Mouse (Mus musculus) erythroblast, embryonic 14.5 days (primary cell): ENCODE data around the gene Wipf3. TPM values are rescaled to one million over a fixed set of nuclear protein-coding genes. Genes with fewer than 3 reads are reported as not detected.

Experiments
- H3K27me3 ChIP-seq: 2 replicates; pipeline ENCODE4 v1.6.1; 2012; ENCODE audit warnings: inconsistent platforms; ENCODE audit not compliant: control insufficient read depth
- H3K36me3 ChIP-seq: 2 replicates; pipeline ENCODE4 v1.6.1; 2012; ENCODE audit warnings: mild to moderate bottlenecking, inconsistent platforms; ENCODE audit not compliant: control insufficient read depth
- H3K4me1 ChIP-seq: 2 replicates; pipeline ENCODE4 v1.6.1; 2012; ENCODE audit warnings: inconsistent platforms; ENCODE audit not compliant: control insufficient read depth
- H3K4me3 ChIP-seq: replicated peaks from 2 replicates; pipeline ENCODE3; 2012; ENCODE audit warnings: moderate library complexity, mild to moderate bottlenecking, inconsistent platforms
- H3K9me3 ChIP-seq: 2 replicates; pipeline ENCODE4 v1.6.1; 2012; ENCODE audit warnings: low read length, inconsistent platforms, mixed read lengths; ENCODE audit not compliant: control insufficient read depth
- GATA1 ChIP-seq: IDR thresholded peaks from 2 replicates; pipeline ENCODE4 v1.6.1; 2012; ENCODE audit warnings: low read length, inconsistent platforms, mixed read lengths
- TAL1 ChIP-seq: IDR thresholded peaks from 3 replicates; pipeline ENCODE4 v1.6.1; 2012; ENCODE audit warnings: low read length, inconsistent platforms, mixed read lengths
- polyA plus RNA-seq: library from polyadenylated mRNA; stranded (reverse); fragments of >175 nt; gene quantifications from 2 replicates; pipeline ENCODE4 v1.2.3, GENCODE M21; 2012

Gene Wipf3
- polyA plus RNA-seq, 1 experiment = not detected

DNA sequence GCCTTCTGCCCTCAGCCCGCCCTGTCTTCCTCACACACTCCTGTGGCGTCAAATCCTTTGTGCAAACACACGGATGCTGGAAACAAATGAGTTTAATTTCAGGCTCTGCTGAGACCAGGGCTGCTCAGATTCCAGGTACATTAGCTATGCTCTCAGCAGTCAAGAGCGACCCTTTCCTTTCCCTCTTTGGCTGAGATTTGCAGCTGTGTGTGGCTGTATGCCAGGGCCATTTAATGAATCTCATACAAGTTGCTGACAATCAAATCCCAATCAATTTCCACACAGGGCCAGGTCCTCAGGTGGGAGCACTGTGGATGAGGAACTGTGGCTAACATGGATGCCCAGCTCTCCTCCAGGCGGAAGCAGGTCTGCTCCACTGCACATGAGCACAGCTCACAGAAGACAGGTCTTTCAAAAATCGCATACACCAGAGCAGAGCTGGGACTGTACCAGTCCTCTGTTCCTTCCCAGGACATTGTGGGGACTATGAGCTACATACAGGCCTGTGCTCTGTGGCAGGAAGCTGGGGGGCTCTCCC lies 78.9 kb downstream of the Wipf3 start:
- no peak overlapping the region for H3K4me3 ChIP-seq
- no peaks in the 10 kb centered on the region for H3K36me3 ChIP-seq
- no peaks in the 10 kb centered on the region for H3K4me1 ChIP-seq
- no peak for TF ChIP-seq TAL1
- TF ChIP-seq GATA1 = no peak
- no peaks in the 10 kb centered on the region for H3K27me3 ChIP-seq
- H3K9me3 ChIP-seq = no peaks in the 10 kb centered on the region

GRCm38 (mm10) chr6:54509264-54509663 lies 79.9 kb downstream of the Wipf3 start:
- TF ChIP-seq TAL1 (no peak), GATA1 (no peak)
- H3K36me3 ChIP-seq = no peaks in the 10 kb centered on the region
- no peaks in the 10 kb centered on the region for H3K9me3 ChIP-seq
- H3K4me1 ChIP-seq = no peaks in the 10 kb centered on the region
- H3K4me3 ChIP-seq = no peak overlapping the region
- H3K27me3 ChIP-seq = no peaks in the 10 kb centered on the region

GRCm38 (mm10) chr6:54512256-54512655 lies 82.9 kb downstream of the Wipf3 start:
- no peak overlapping the region for H3K4me3 ChIP-seq
- H3K4me1 ChIP-seq = no peaks in the 10 kb centered on the region
- no peak for TF ChIP-seq GATA1
- TF ChIP-seq TAL1 = no peak
- no peaks in the 10 kb centered on the region for H3K36me3 ChIP-seq
- H3K9me3 ChIP-seq = no peaks in the 10 kb centered on the region
- H3K27me3 ChIP-seq = no peaks in the 10 kb centered on the region

DNA sequence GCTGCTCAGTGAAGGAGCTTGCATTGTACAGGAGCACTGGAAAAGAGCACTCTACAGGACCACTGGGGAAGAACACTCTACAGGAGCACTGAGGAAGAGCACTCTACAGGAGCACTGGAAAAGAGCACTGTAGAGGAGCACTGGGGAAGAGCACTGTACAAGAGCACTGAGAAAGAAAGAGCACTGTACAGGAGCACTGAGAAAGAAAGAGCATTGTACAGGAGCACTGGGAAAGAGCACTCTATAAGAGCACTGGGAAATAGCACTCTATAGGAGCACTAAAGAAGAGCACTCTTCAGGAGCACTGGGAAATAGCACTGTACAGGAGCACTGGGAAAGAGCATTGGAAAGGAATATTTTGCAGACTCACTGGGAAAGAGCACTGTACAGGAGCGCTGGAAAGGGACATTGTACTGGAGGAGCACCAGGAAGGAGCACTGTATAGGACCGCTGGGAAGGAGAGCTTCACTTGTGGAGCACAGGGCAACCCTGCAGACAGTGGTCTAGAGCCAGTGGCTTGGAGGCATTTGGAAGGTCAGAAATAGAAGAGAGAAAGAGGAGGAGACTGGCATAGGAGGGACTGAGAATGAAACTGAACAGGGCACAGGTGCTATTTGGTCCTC lies 87.2 kb downstream of the Wipf3 start:
- no peak for TF ChIP-seq GATA1
- TF ChIP-seq TAL1 = no peak
- H3K27me3 ChIP-seq = no peaks in the 10 kb centered on the region

GRCm38 (mm10) chr6:54518758-54519157 lies 89.4 kb downstream of the Wipf3 start:
- Histone ChIP-seq H3K9me3 (no peaks in the 10 kb centered on the region), H3K36me3 (no peaks in the 10 kb centered on the region), H3K4me1 (no peaks in the 10 kb centered on the region), H3K4me3 (no peak overlapping the region), H3K27me3 (no peaks in the 10 kb centered on the region)
- TF ChIP-seq GATA1 = no peak
- TF ChIP-seq TAL1 = no peak

More for the DNA sequence above, 87.2 kb downstream of the Wipf3 start:
- no peaks in the 10 kb centered on the region for H3K9me3 ChIP-seq
- no peaks in the 10 kb centered on the region for H3K36me3 ChIP-seq
- no peak overlapping the region for H3K4me3 ChIP-seq
- no peaks in the 10 kb centered on the region for H3K4me1 ChIP-seq

GRCm38 (mm10) chr6:54528666-54529065 lies 99.3 kb downstream of the Wipf3 start:
- H3K9me3 ChIP-seq = no peaks in the 10 kb centered on the region
- H3K27me3 ChIP-seq = no peaks in the 10 kb centered on the region
- no peaks in the 10 kb centered on the region for H3K36me3 ChIP-seq
- no peak overlapping the region for H3K4me3 ChIP-seq
- H3K4me1 ChIP-seq = peaks cover 11% of the 10 kb centered on the region
- TF ChIP-seq TAL1 = no peak
- TF ChIP-seq GATA1 = no peak

DNA sequence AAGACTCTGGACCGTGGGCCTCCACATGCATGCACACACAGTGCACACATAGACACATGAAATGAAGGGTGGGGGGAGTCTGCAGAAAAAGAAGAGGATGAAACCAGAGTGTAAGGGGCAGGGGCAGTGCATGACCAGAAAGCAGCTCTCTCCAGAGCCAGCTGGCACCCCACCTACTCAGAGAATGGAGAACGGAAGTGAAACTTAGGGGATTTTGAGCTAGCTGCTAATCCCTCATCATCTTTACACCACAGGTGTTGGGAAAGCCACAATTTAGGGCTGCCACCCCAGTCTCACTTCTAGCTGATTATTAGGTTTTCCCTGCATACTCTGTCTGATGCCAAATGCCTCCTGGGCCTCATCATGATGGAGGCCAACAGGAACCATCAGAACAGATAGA lies 100.8 kb downstream of the Wipf3 start:
- Histone ChIP-seq H3K27me3 (no peaks in the 10 kb centered on the region), H3K4me1 (peaks cover 11% of the 10 kb centered on the region), H3K9me3 (no peaks in the 10 kb centered on the region), H3K36me3 (no peaks in the 10 kb centered on the region), H3K4me3 (no peak overlapping the region)
- TF ChIP-seq GATA1 (no peak), TAL1 (no peak)

GRCm38 (mm10) chr6:54531048-54531481 lies 101.7 kb downstream of the Wipf3 start:
- TF ChIP-seq TAL1 (no peak), GATA1 (no peak)
- Histone ChIP-seq H3K27me3 (no peaks in the 10 kb centered on the region), H3K4me1 (peaks cover 11% of the 10 kb centered on the region), H3K4me3 (no peak overlapping the region), H3K9me3 (no peaks in the 10 kb centered on the region), H3K36me3 (no peaks in the 10 kb centered on the region)

DNA sequence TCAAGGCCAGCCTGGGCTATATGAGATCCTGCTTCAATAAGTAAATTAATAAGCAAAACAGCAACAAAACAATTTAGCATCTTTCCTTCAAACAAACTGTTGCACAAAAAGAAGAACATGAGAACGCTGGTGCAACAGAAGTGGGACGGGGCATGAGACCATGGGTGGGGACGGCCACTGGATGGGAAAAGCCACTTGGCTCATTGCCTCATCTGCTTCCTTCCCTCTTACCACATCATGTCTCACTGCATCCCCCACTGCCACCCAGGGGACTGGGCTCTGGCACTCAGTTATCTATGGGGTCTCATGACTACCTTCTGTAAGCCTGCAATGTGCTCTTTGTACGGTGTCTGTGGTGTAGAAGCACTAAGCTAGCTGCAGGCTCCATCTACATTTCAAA lies 106.1 kb downstream of the Wipf3 start:
- no peaks in the 10 kb centered on the region for H3K27me3 ChIP-seq
- H3K4me1 ChIP-seq = no peaks in the 10 kb centered on the region
- TF ChIP-seq TAL1 (no peak), GATA1 (no peak)
- no peaks in the 10 kb centered on the region for H3K9me3 ChIP-seq
- no peak overlapping the region for H3K4me3 ChIP-seq
- H3K36me3 ChIP-seq = no peaks in the 10 kb centered on the region
